Mouse (Mus musculus) MEL (cell line): ENCODE results near the gene Med21.

Experiments
- BHLHE40 ChIP-seq: IDR thresholded peaks from 2 replicates; pipeline ENCODE4 v1.6.1; 2012; ENCODE audit warnings: low read depth, mild to moderate bottlenecking, inconsistent platforms, low read length, improper control_type of control experiment, borderline replicate concordance
- CTCF ChIP-seq, 3 experiments: IDR thresholded peaks in 2 of 3; conservative IDR thresholded peaks in 1 of 3; 2 replicates each; pipeline ENCODE4 v1.5.1; 2011 to 2012; ENCODE audit warnings: low read length in 3 of 3, low read depth in 2 of 3, mild to moderate bottlenecking in 2 of 3, improper control_type of control experiment in 1 of 3, inconsistent platforms in 1 of 3, mixed read lengths in 1 of 3, moderate library complexity in 1 of 3; ENCODE audit not compliant: control insufficient read depth in 1 of 3, insufficient read depth in 1 of 3, poor library complexity in 1 of 3, severe bottlenecking in 1 of 3
- E2F4 ChIP-seq: IDR thresholded peaks from 2 replicates; pipeline ENCODE4 v1.6.1; 2011; ENCODE audit warnings: low read depth, low read length, improper control_type of control experiment, borderline replicate concordance
- EP300 ChIP-seq, 2 experiments: IDR thresholded peaks; 2 replicates each; pipeline ENCODE4 v1.6.1; 2011; ENCODE audit warnings: improper control_type of control experiment in 2 of 2, low read length in 2 of 2, low read depth in 1 of 2, mild to moderate bottlenecking in 1 of 2
- GABPA ChIP-seq: IDR thresholded peaks from 2 replicates; pipeline ENCODE4 v1.6.1; 2012; ENCODE audit warnings: low read depth, mild to moderate bottlenecking, inconsistent platforms, low read length, improper control_type of control experiment, moderate library complexity
- JUND ChIP-seq: IDR thresholded peaks from 2 replicates; pipeline ENCODE4 v1.6.1; 2011; ENCODE audit warnings: low read depth, mild to moderate bottlenecking, improper control_type of control experiment, low read length
- MYC ChIP-seq: IDR thresholded peaks from 2 replicates; pipeline ENCODE4 v1.6.1; 2011; ENCODE audit warnings: low read depth, mild to moderate bottlenecking, low read length, improper control_type of control experiment, moderate library complexity
- POLR2A ChIP-seq, 2 experiments: IDR thresholded peaks; 2 replicates each; pipeline ENCODE4 v1.6.1; 2011 to 2012; ENCODE audit warnings: low read length in 2 of 2, mild to moderate bottlenecking in 2 of 2, control low read depth in 1 of 2, improper control_type of control experiment in 1 of 2, low read depth in 1 of 2, moderate library complexity in 1 of 2; ENCODE audit not compliant: control insufficient read depth in 1 of 2, insufficient read depth in 1 of 2, poor library complexity in 1 of 2
- SMC3 ChIP-seq: IDR thresholded peaks from 2 replicates; pipeline ENCODE4 v1.6.1; 2011; ENCODE audit warnings: low read depth, low read length, improper control_type of control experiment

GRCm38 (mm10) chr6:146628123-146628522 lies 14.2 kb upstream of the Med21 start:
- TF ChIP-seq POLR2A (IDR thresholded peaks at IDR 0.05; ENCODE audit: control insufficient read depth in 1 of 2, insufficient read depth in 1 of 2, low read depth in 1 of 2, low read length in 2 of 2, poor library complexity in 1 of 2) (no peak), CTCF (IDR thresholded peaks at IDR 0.05 in 2 of 3, conservative IDR thresholded peaks at IDR 0.05 in 1 of 3; ENCODE audit: control insufficient read depth in 1 of 3, insufficient read depth in 1 of 3, low read depth in 2 of 3, low read length in 3 of 3, poor library complexity in 1 of 3, severe bottlenecking in 1 of 3) (no peak), EP300 (IDR thresholded peaks at IDR 0.05; ENCODE audit: low read depth in 1 of 2, low read length in 2 of 2) (no peak), GABPA (no peak), SMC3 (no peak), MYC (no peak), JUND (no peak), BHLHE40 (no peak), E2F4 (no peak)
